ENCODE assay signal across 25 mouse cellular contexts in genomic region chr12:113332226-113332625, GRCm38 (mm10).
A peak's percentile ranks its signal among the peaks of the same experiment; 100 is the strongest.
DNase-seq lines count a peak whose midpoint lies in the region; ATAC-seq and TF ChIP-seq lines count a peak whose summit lies in the region.
"Had no signal": no experiment of that assay in that cellular context is flagged by ENCODE, and none has a peak within 500 bp of the region (broad histone marks: within the 10 kb centered on the region; RNA-seq: fewer than 3 reads in every experiment).

No protein-coding gene starts in this region.

- H3K4me2 ChIP-seq in heart, embryonic 13.5 days, result no peak overlapping the region
- no peak overlapping the region for H3K4me2 ChIP-seq in midbrain, embryonic 14.5 days (ENCODE audit: low read length)
- H3K4me2 ChIP-seq: forebrain, embryonic 15.5 days; heart, embryonic 15.5 days; liver, embryonic 13.5 days; midbrain, embryonic 13.5 days; neural tube, embryonic 12.5 days had no signal

- 0 out of 2 replicates have a peak overlapping the region, but pooled peaks have one; percentile 37 for H3K27ac ChIP-seq in heart, embryonic 13.5 days (replicated peaks)
- H3K27ac ChIP-seq in kidney, adult 2 months (ENCODE audit: insufficient read depth, low read depth, low read length), result no peak overlapping the region
- H3K27ac ChIP-seq in midbrain, embryonic 14.5 days (replicated peaks; ENCODE audit: low read depth, low read length), result no peak overlapping the region
- H3K27ac ChIP-seq: forebrain, embryonic 15.5 days; heart, adult 2 months; heart, embryonic 15.5 days; hindbrain, postnatal 0 days; left cerebral cortex, adult 2 months; liver, embryonic 13.5 days; midbrain, embryonic 13.5 days; neural tube, embryonic 12.5 days had no signal

- H3K9me3 ChIP-seq in heart, embryonic 13.5 days, result no peaks in the 10 kb centered on the region
- no peaks in the 10 kb centered on the region for H3K9me3 ChIP-seq in midbrain, embryonic 14.5 days (ENCODE audit: control insufficient read depth, low read length)
- H3K9me3 ChIP-seq: forebrain, embryonic 15.5 days; heart, embryonic 15.5 days; liver, embryonic 13.5 days; megakaryocyte, embryonic 14.5 days; midbrain, embryonic 13.5 days; neural tube, embryonic 12.5 days had no signal

- DNase-seq in heart, postnatal 36 days, result no peak
- DNase-seq in kidney, postnatal 14 days, result peak; percentile 8
- DNase-seq in kidney, adult 2 months, result no peak
- peak; percentile 5 to 49 for DNase-seq in spleen, postnatal 4 days (ENCODE audit: low spot score in 2 of 2)
- no peak for DNase-seq in spleen, adult 18-20 months
- peak; percentile 11 for DNase-seq in NIH3T3 (ENCODE audit: low read depth)
- DNase-seq in midbrain, embryonic 14.5 days, result no peak
- DNase-seq: adrenal gland, postnatal 36 days; cerebellum, adult 9-10 months; kidney, adult 9 months; liver, embryonic 13.5 days; right cerebral cortex, postnatal 14 days; thymus, adult 2 months; thymus, postnatal 4 days had no signal

- no peak for TF ChIP-seq CTCF in kidney, adult 2 months (conservative IDR thresholded peaks at IDR 0.05; ENCODE audit: insufficient read depth, insufficient read length, low read depth, low read length)

- H3K4me3 ChIP-seq in heart, embryonic 13.5 days, result no peak overlapping the region
- no peak overlapping the region for H3K4me3 ChIP-seq in kidney, adult 2 months (ENCODE audit: insufficient read depth, low read depth, low read length)
- no peak overlapping the region for H3K4me3 ChIP-seq in midbrain, embryonic 14.5 days (replicated peaks; ENCODE audit: low read depth, low read length)
- H3K4me3 ChIP-seq: forebrain, embryonic 15.5 days; heart, adult 2 months; heart, embryonic 15.5 days; left cerebral cortex, adult 2 months; liver, embryonic 13.5 days; megakaryocyte, embryonic 14.5 days; midbrain, embryonic 13.5 days; neural tube, embryonic 12.5 days had no signal

- intact Hi-C loops in heart, postnatal 36 days (cut with DNase I), result no loop called here

- H3K36me3 ChIP-seq in heart, embryonic 13.5 days, result no peaks in the 10 kb centered on the region
- no peaks in the 10 kb centered on the region for H3K36me3 ChIP-seq in kidney, adult 2 months (ENCODE audit: control insufficient read depth, insufficient read depth, low read length)
- no peaks in the 10 kb centered on the region for H3K36me3 ChIP-seq in midbrain, embryonic 14.5 days (ENCODE audit: control insufficient read depth, insufficient read depth, low read length)
- H3K36me3 ChIP-seq: forebrain, embryonic 15.5 days; heart, embryonic 15.5 days; liver, embryonic 13.5 days; midbrain, embryonic 13.5 days; neural tube, embryonic 12.5 days had no signal

- no peak overlapping the region for H3K9ac ChIP-seq in heart, embryonic 13.5 days
- H3K9ac ChIP-seq in midbrain, embryonic 14.5 days (replicated peaks; ENCODE audit: low read length), result no peak overlapping the region
- H3K9ac ChIP-seq: forebrain, embryonic 15.5 days; heart, embryonic 15.5 days; liver, embryonic 13.5 days; midbrain, embryonic 13.5 days; neural tube, embryonic 12.5 days had no signal

- 47% methylated on average over 3 of the region's 3 CpGs for WGBS in heart, embryonic 13.5 days
- 73% methylated on average over 3 of the region's 3 CpGs for WGBS in kidney, adult 2 months
- 83% methylated on average over 3 of the region's 3 CpGs for WGBS in midbrain, embryonic 14.5 days

- H3K4me1 ChIP-seq in heart, embryonic 13.5 days, result no peaks in the 10 kb centered on the region
- no peaks in the 10 kb centered on the region for H3K4me1 ChIP-seq in kidney, adult 2 months (ENCODE audit: control insufficient read depth, insufficient read depth, low read length)
- no peaks in the 10 kb centered on the region for H3K4me1 ChIP-seq in midbrain, embryonic 14.5 days (ENCODE audit: control insufficient read depth, insufficient read depth, low read length)
- H3K4me1 ChIP-seq: forebrain, embryonic 15.5 days; heart, embryonic 15.5 days; liver, embryonic 13.5 days; megakaryocyte, embryonic 14.5 days; midbrain, embryonic 13.5 days; neural tube, embryonic 12.5 days had no signal

- no peaks in the 10 kb centered on the region for H3K27me3 ChIP-seq in heart, embryonic 13.5 days (replicated peaks)
- no peaks in the 10 kb centered on the region for H3K27me3 ChIP-seq in kidney, adult 2 months (replicated peaks; ENCODE audit: control insufficient read depth, insufficient read depth, low read length)
- H3K27me3 ChIP-seq in midbrain, embryonic 14.5 days (ENCODE audit: control insufficient read depth, insufficient read depth, low read length), result no peaks in the 10 kb centered on the region
- H3K27me3 ChIP-seq: forebrain, embryonic 15.5 days; heart, embryonic 15.5 days; liver, embryonic 13.5 days; midbrain, embryonic 13.5 days; neural tube, embryonic 12.5 days; Patski had no signal

- no peak for TF ChIP-seq POLR2A in kidney, adult 2 months (IDR thresholded peaks at IDR 0.05; ENCODE audit: low read depth, low read length)

- ATAC-seq in heart, embryonic 13.5 days (ENCODE audit: extremely low read depth, insufficient number of reproducible peaks, low FRiP score, low TSS enrichment), result no peak
- ATAC-seq in midbrain, embryonic 14.5 days (ENCODE audit: low FRiP score, low TSS enrichment), result no peak
- ATAC-seq: forebrain, embryonic 15.5 days; hindbrain, postnatal 0 days; lung, postnatal 0 days; midbrain, embryonic 13.5 days; Patski had no signal

Comparison
In these comparisons a context has a peak if more than half of its experiments do, and no peak if none do; other contexts are left out.
1. DNase-seq: peak in kidney, postnatal 14 days (single experiment), spleen, postnatal 4 days (2 of 2) and NIH3T3 (single experiment); none in heart, postnatal 36 days (0 of 2), kidney, adult 2 months (single experiment), spleen, adult 18-20 months (0 of 2) and midbrain, embryonic 14.5 days (single experiment).